Mouse (Mus musculus) megakaryocyte, adult 5-6 weeks (primary cell): ENCODE data around the gene Tec. TPM values are rescaled to one million over a fixed set of nuclear protein-coding genes. Genes with fewer than 3 reads are reported as not detected.

ENCODE experiments used
- ATAC-seq: 2 replicates; pipeline ENCODE4 v1.8.0; 2016; ENCODE audit warnings: mild to moderate bottlenecking, inconsistent platforms; ENCODE audit not compliant: poor library complexity, severe bottlenecking
- total RNA-seq, 2 experiments: library from RNA; stranded (forward) in 1 of 2; stranded (reverse) in 1 of 2; fragments of 153-499, 151-499 nt in 1 of 2; fragments of 221-1000, 200-1000 nt in 1 of 2; gene quantifications; 2 replicates each; pipeline versions ENCODE4 v1.2.3 to v1.2.4; 2015 to 2017

Gene Tec
- total RNA-seq, 2 experiments from 2014 or later, result 33.4 to 56.6 TPM

- ATAC-seq, result no peak
Observed at GRCm38 (mm10) chr5:72791789-72792188, 76.5 kb downstream of the Tec start.

- no peak for ATAC-seq
Observed at GRCm38 (mm10) chr5:72791386-72791785, 76.9 kb downstream of the Tec start.

- no peak for ATAC-seq
Observed at GRCm38 (mm10) chr5:72785451-72785850, 82.8 kb downstream of the Tec start.

GRCm38 (mm10) chr5:72784719-72785118, 83.6 kb downstream of the Tec start:
- ATAC-seq, result no peak

- no peak for ATAC-seq
Observed at GRCm38 (mm10) chr5:72783957-72784356, 84.3 kb downstream of the Tec start.

GRCm38 (mm10) chr5:72783123-72783522, 85.2 kb downstream of the Tec start:
- no peak for ATAC-seq

GRCm38 (mm10) chr5:72781776-72782175, 86.5 kb downstream of the Tec start:
- no peak for ATAC-seq

- ATAC-seq, result no peak
Observed at GRCm38 (mm10) chr5:72776595-72776994, 91.7 kb downstream of the Tec start.

GRCm38 (mm10) chr5:72776127-72776526, 92.2 kb downstream of the Tec start:
- ATAC-seq, result 0 out of 2 replicates have a peak, but pooled peaks have one; percentile 24

- ATAC-seq, result no peak
Observed at GRCm38 (mm10) chr5:72769841-72770240, 98.4 kb downstream of the Tec start.

GRCm38 (mm10) chr5:72763546-72763945, 104.7 kb downstream of the Tec start:
- no peak for ATAC-seq

GRCm38 (mm10) chr5:72763025-72763424, 105.3 kb downstream of the Tec start:
- peak; percentile 79 for ATAC-seq

GRCm38 (mm10) chr5:72761758-72762157, 106.5 kb downstream of the Tec start:
- ATAC-seq, result no peak

- ATAC-seq, result no peak
Observed at GRCm38 (mm10) chr5:72761237-72761636, 107.0 kb downstream of the Tec start.

GRCm38 (mm10) chr5:72758925-72759924, 109.1 kb downstream of the Tec start:
- ATAC-seq, result no peak

- ATAC-seq, result peak; percentile 53
Observed at GRCm38 (mm10) chr5:72757155-72757773, 111.0 kb downstream of the Tec start.

GRCm38 (mm10) chr5:72755941-72756340, 112.3 kb downstream of the Tec start:
- no peak for ATAC-seq

GRCm38 (mm10) chr5:72755035-72755434, 113.2 kb downstream of the Tec start:
- no peak for ATAC-seq

GRCm38 (mm10) chr5:72752585-72752984, 115.7 kb downstream of the Tec start, which contains the start of gene Txk:
Txk (minus strand) TSS chr5:72752777.
- ATAC-seq, result peak; percentile 63

- ATAC-seq, result no peak
Observed at GRCm38 (mm10) chr5:72751056-72751758, 117.1 kb downstream of the Tec start.

- ATAC-seq, result no peak
Observed at GRCm38 (mm10) chr5:72750226-72750625, 118.1 kb downstream of the Tec start.
